ENCODE assay signal across 8 mouse cellular contexts in the genomic region with DNA sequence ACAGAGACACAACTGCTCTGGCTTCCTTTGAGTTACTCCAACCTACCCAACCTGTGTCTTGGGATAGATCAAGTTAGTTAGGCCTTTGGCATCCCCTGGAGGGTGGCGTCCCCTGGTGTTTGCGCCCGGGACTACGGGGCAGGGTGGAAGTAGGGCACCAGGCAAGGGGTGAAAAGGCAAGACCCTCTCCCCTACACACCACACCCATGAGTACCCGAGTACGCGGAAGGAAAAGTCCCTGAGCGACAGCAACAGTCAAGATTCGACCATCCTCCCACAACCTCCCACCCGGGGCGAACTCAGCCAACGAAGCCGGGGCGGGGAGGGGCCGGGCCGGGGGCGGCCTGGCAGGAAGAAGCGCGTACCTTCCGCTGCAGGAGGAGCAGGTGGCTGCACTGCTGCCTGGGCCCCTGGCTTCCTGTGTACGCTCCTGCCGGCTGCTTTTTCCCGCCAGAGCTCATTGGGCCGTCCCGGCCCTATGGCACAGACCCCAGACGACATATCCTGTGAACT. TPM values are rescaled to one million over a fixed set of nuclear protein-coding genes. Genes with fewer than 3 reads are reported as not detected.
A peak's percentile ranks its signal among the peaks of the same experiment; 100 is the strongest.
DNase-seq lines count a peak whose midpoint lies in the region; ATAC-seq lines count a peak whose summit lies in the region.

A gene (plus strand): TSS at position 479 of the 513 bp plus-strand sequence.

- peak; percentile 57 to 84 for DNase-seq in adrenal gland, adult (ENCODE audit: inconsistent age in 2 of 2, low spot score in 1 of 2)
- DNase-seq in adrenal gland, adult 8-10 months = no peak
- DNase-seq in adrenal gland, postnatal 10 days = peak; percentile 84
- DNase-seq in hindbrain, embryonic 10.5 days (ENCODE audit: low spot score) = peak; percentile 64
- no peak for DNase-seq in layer of hippocampus, postnatal 36 days
- DNase-seq in lung, postnatal 25 days (ENCODE audit: low spot score) = peak; percentile 71
- DNase-seq in spleen, adult 18-20 months = peak; percentile 79 to 91

- H3K27me3 ChIP-seq in hindbrain, embryonic 10.5 days (ENCODE audit: insufficient read depth, poor library complexity, severe bottlenecking) = no peaks in the 10 kb centered on the region

- 0 out of 2 replicates have a peak, but pooled peaks have one; percentile 33 for ATAC-seq in erythroid progenitor cell, adult 5-6 weeks (replicated peaks; ENCODE audit: low FRiP score, poor library complexity, severe bottlenecking)

- peaks cover 9% of the 10 kb centered on the region for H3K4me1 ChIP-seq in hindbrain, embryonic 10.5 days (replicated peaks)

- peaks cover 38% of the 10 kb centered on the region for H3K36me3 ChIP-seq in hindbrain, embryonic 10.5 days

- 14% methylated on average over 26 of the region's 26 CpGs for WGBS in hindbrain, embryonic 10.5 days

- no peaks in the 10 kb centered on the region for H3K9me3 ChIP-seq in hindbrain, embryonic 10.5 days

- H3K27ac ChIP-seq in hindbrain, embryonic 10.5 days = peak within 1 kb of the TSS; percentile 59

- peak within 1 kb of the TSS; percentile 26; the same call in 1 of the 2 replicates for H3K4me3 ChIP-seq in hindbrain, embryonic 10.5 days

RNA-seq across cellular contexts. Expression of the gene that starts here (rescaled TPM):
- total RNA-seq in adrenal gland, adult 8-10 months (2022) = 1 to 10 TPM; 2.1 to 3.9 (median 3.1) TPM
- 1 to 10 TPM; 3.6 to 4.5 TPM for total RNA-seq in adrenal gland, postnatal 10 days (2021)
- total RNA-seq in erythroid progenitor cell, adult 5-6 weeks (2015; ENCODE audit: low replicate concordance) = 4.7 and 5.4 TPM in 2 replicates
- 4.2 and 7.0 TPM in 2 replicates for total RNA-seq in erythroid progenitor cell, adult 5-6 weeks (2017; ENCODE audit: low replicate concordance)
- 2.1 and 4.9 TPM in 2 replicates for polyA plus RNA-seq in hindbrain, embryonic 10.5 days (2016; fragmentation: Nextera tagmentation; extraction: Ambion mirVana)
- total RNA-seq in layer of hippocampus, postnatal 36 days (2021) = 10 to 100 TPM; 69.3 to 72.7 TPM

Comparison
In these comparisons a context has a peak if more than half of its experiments do, and no peak if none do; other contexts are left out.
1. RNA of the gene that starts here (total RNA-seq): 69.3 to 72.7 TPM in layer of hippocampus, postnatal 36 days; 4.2 to 7.0 TPM in erythroid progenitor cell, adult 5-6 weeks, 3.6 to 4.5 TPM in adrenal gland, postnatal 10 days and 2.1 to 3.9 TPM in adrenal gland, adult 8-10 months; every median in the first group is over 4 times any median in the second.
2. DNase-seq: peak in adrenal gland, adult (2 of 2), adrenal gland, postnatal 10 days (single experiment), hindbrain, embryonic 10.5 days (single experiment), lung, postnatal 25 days (single experiment) and spleen, adult 18-20 months (2 of 2); none in adrenal gland, adult 8-10 months (single experiment) and layer of hippocampus, postnatal 36 days (0 of 2).